Mouse (Mus musculus): ENCODE results near the gene Smyd3. TPM values are rescaled to one million over a fixed set of nuclear protein-coding genes. Genes with fewer than 3 reads are reported as not detected.

Gene Smyd3
- polyA plus RNA-seq, 1 experiment, result 40.2 TPM

DNA sequence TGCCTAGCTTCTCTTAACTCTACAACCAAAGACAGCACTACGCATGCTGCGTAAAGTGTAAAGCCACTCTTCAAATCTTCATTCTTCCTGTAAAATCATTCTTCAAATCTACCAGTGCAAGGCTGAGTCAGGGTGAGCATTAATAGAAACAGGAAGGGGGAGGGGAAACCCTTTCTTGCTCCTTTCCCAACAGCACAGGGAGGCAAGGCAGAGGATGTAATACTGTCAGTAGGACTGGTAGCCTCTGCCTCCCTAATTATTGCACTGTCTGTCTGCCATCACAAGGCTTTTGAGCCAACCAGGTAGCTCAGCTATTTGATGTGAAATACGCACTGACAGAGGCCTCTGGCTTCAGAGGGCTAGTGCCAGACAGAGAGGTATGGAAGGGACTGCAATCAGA, 507.1 kb downstream of the Smyd3 start:
- H3K9me3 ChIP-seq (replicated peaks; ENCODE audit: control insufficient read depth, insufficient read depth, low read length, poor library complexity, severe bottlenecking), result no peaks in the 10 kb centered on the region
- no peak overlapping the region for H3K9ac ChIP-seq (ENCODE audit: low read depth, poor library complexity, severe bottlenecking)
- no peak overlapping the region for H3K4me3 ChIP-seq (ENCODE audit: low read depth, low read length)
- no peak overlapping the region for H3K27ac ChIP-seq (ENCODE audit: insufficient read depth, low read length)
- H3K27me3 ChIP-seq (ENCODE audit: control insufficient read depth, insufficient read depth, low read length, poor library complexity, severe bottlenecking), result no peaks in the 10 kb centered on the region
- no peak for TF ChIP-seq POLR2A (IDR thresholded peaks at IDR 0.05; ENCODE audit: insufficient read depth, low read length)
- TF ChIP-seq CTCF (IDR thresholded peaks at IDR 0.05; ENCODE audit: low read depth, low read length), result no peak
- no peak for TF ChIP-seq EP300 (IDR thresholded peaks at IDR 0.05; ENCODE audit: insufficient read depth, low read depth, low read length)
- no peaks in the 10 kb centered on the region for H3K36me3 ChIP-seq (ENCODE audit: control insufficient read depth, insufficient read depth, low read length, poor library complexity, severe bottlenecking)
- no peaks in the 10 kb centered on the region for H3K4me1 ChIP-seq (ENCODE audit: control insufficient read depth, insufficient read depth, low read length)

DNA sequence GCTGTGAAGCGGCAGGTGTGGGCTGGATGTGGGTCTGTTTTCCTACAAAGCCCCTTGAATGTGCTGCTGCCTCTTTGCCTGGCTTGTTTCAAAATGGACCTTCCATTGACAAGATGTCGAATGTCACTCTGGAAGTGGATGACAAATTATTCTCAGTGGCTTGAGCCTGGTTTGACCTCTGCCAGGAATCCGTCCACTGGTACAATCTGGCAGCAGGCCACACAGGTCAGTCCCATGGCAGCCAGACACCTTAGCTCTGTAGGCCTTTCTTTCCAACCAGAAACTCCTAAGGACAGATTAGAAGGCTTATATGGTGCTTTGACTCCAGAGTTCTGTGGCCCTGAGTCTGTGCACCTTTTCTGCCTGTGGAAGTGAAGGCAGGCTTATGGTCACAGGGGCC, 507.9 kb downstream of the Smyd3 start:
- no peak overlapping the region for H3K4me3 ChIP-seq (ENCODE audit: low read depth, low read length)
- no peak overlapping the region for H3K27ac ChIP-seq (ENCODE audit: insufficient read depth, low read length)
- H3K9me3 ChIP-seq (replicated peaks; ENCODE audit: control insufficient read depth, insufficient read depth, low read length, poor library complexity, severe bottlenecking), result no peaks in the 10 kb centered on the region
- no peak for TF ChIP-seq CTCF (IDR thresholded peaks at IDR 0.05; ENCODE audit: low read depth, low read length)
- no peak for TF ChIP-seq POLR2A (IDR thresholded peaks at IDR 0.05; ENCODE audit: insufficient read depth, low read length)
- TF ChIP-seq EP300 (IDR thresholded peaks at IDR 0.05; ENCODE audit: insufficient read depth, low read depth, low read length), result no peak
- H3K4me1 ChIP-seq (ENCODE audit: control insufficient read depth, insufficient read depth, low read length), result no peaks in the 10 kb centered on the region
- H3K36me3 ChIP-seq (ENCODE audit: control insufficient read depth, insufficient read depth, low read length, poor library complexity, severe bottlenecking), result no peaks in the 10 kb centered on the region
- no peaks in the 10 kb centered on the region for H3K27me3 ChIP-seq (ENCODE audit: control insufficient read depth, insufficient read depth, low read length, poor library complexity, severe bottlenecking)
- no peak overlapping the region for H3K9ac ChIP-seq (ENCODE audit: low read depth, poor library complexity, severe bottlenecking)

DNA sequence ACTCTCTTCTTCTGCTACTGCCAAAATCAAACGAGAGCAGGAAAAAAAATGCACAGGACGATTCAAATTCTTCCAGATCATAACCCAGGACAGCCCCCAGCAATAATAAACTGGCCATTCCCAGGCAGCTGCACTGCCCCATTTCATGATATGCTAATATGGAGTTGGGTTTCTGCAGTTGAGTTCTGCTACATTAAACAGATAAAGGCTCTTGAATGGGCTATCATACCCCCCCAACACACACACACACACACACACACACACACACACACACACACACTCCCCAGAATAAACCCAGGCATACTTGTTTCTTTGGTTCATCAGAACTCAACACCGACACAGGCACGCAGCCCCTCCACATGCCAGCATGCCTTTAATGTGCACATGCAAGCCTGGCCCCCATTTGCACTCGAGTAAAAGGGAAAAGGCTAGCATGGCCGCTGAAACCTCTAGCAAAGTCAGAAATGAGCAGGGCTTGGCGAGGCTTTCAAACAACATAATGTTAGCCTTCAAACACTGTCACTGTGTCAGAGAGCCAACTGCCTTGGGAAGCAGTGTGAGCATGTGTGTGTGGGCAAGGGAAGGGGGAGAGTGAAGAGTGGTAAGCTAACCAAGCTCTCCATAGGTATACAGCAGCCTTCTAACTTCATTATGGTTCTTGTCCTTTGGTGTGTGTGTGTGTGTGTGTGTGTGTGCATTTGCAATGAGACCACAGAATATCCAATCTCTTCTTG, 513.5 kb downstream of the Smyd3 start:
- H3K9me3 ChIP-seq (replicated peaks; ENCODE audit: control insufficient read depth, insufficient read depth, low read length, poor library complexity, severe bottlenecking), result no peaks in the 10 kb centered on the region
- no peaks in the 10 kb centered on the region for H3K27me3 ChIP-seq (ENCODE audit: control insufficient read depth, insufficient read depth, low read length, poor library complexity, severe bottlenecking)
- H3K9ac ChIP-seq (ENCODE audit: low read depth, poor library complexity, severe bottlenecking), result no peak overlapping the region
- H3K27ac ChIP-seq (ENCODE audit: insufficient read depth, low read length), result no peak overlapping the region
- H3K36me3 ChIP-seq (ENCODE audit: control insufficient read depth, insufficient read depth, low read length, poor library complexity, severe bottlenecking), result no peaks in the 10 kb centered on the region
- TF ChIP-seq CTCF (IDR thresholded peaks at IDR 0.05; ENCODE audit: low read depth, low read length), result no peak
- TF ChIP-seq POLR2A (IDR thresholded peaks at IDR 0.05; ENCODE audit: insufficient read depth, low read length), result no peak
- no peak for TF ChIP-seq EP300 (IDR thresholded peaks at IDR 0.05; ENCODE audit: insufficient read depth, low read depth, low read length)
- no peak overlapping the region for H3K4me3 ChIP-seq (ENCODE audit: low read depth, low read length)
- H3K4me1 ChIP-seq (ENCODE audit: control insufficient read depth, insufficient read depth, low read length), result no peaks in the 10 kb centered on the region

DNA sequence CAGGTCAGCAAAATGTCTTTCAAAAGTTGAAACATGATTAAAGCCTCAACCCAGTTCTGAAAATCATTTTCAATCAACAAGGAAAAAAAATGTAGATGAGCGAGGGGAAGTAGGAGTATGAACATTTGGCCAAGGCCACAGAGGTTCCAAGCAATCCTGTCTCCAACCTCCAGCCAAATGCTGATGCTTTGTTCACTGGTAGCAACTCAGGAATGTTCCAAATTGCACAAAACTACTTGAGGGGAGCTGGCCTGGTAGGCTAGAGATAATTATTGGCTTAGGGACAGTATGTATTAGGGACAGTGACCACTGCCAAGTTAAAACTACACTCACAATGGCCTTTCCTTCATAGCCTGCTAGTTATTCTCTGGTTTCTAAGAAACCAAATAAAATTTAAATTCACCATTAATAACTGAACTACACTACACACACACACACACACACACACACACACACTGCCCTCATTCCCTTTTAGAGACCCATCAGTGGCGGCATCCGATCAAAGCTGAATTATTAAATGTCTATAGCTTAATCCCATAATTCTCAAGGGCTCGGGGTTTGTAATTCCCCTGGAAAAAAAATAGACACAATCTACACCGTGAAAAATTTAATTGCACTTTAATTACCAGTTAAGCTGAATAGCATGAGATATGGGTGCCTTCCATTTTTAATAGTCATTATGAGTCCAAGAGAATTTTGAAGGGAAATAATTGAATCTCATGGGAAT, 514.3 kb downstream of the Smyd3 start:
- H3K36me3 ChIP-seq (ENCODE audit: control insufficient read depth, insufficient read depth, low read length, poor library complexity, severe bottlenecking), result no peaks in the 10 kb centered on the region
- H3K4me1 ChIP-seq (ENCODE audit: control insufficient read depth, insufficient read depth, low read length), result no peaks in the 10 kb centered on the region
- H3K9me3 ChIP-seq (replicated peaks; ENCODE audit: control insufficient read depth, insufficient read depth, low read length, poor library complexity, severe bottlenecking), result no peaks in the 10 kb centered on the region
- no peak overlapping the region for H3K4me3 ChIP-seq (ENCODE audit: low read depth, low read length)
- H3K9ac ChIP-seq (ENCODE audit: low read depth, poor library complexity, severe bottlenecking), result no peak overlapping the region
- no peak overlapping the region for H3K27ac ChIP-seq (ENCODE audit: insufficient read depth, low read length)
- no peak for TF ChIP-seq POLR2A (IDR thresholded peaks at IDR 0.05; ENCODE audit: insufficient read depth, low read length)
- TF ChIP-seq CTCF (IDR thresholded peaks at IDR 0.05; ENCODE audit: low read depth, low read length), result no peak
- no peak for TF ChIP-seq EP300 (IDR thresholded peaks at IDR 0.05; ENCODE audit: insufficient read depth, low read depth, low read length)
- no peaks in the 10 kb centered on the region for H3K27me3 ChIP-seq (ENCODE audit: control insufficient read depth, insufficient read depth, low read length, poor library complexity, severe bottlenecking)

- no peaks in the 10 kb centered on the region for H3K9me3 ChIP-seq (replicated peaks; ENCODE audit: control insufficient read depth, insufficient read depth, low read length, poor library complexity, severe bottlenecking)
- H3K4me1 ChIP-seq (ENCODE audit: control insufficient read depth, insufficient read depth, low read length), result no peaks in the 10 kb centered on the region
- no peaks in the 10 kb centered on the region for H3K36me3 ChIP-seq (ENCODE audit: control insufficient read depth, insufficient read depth, low read length, poor library complexity, severe bottlenecking)
- H3K4me3 ChIP-seq (ENCODE audit: low read depth, low read length), result no peak overlapping the region
- H3K27me3 ChIP-seq (ENCODE audit: control insufficient read depth, insufficient read depth, low read length, poor library complexity, severe bottlenecking), result no peaks in the 10 kb centered on the region
- TF ChIP-seq CTCF (IDR thresholded peaks at IDR 0.05; ENCODE audit: low read depth, low read length) (no peak), EP300 (IDR thresholded peaks at IDR 0.05; ENCODE audit: insufficient read depth, low read depth, low read length) (no peak), POLR2A (IDR thresholded peaks at IDR 0.05; ENCODE audit: insufficient read depth, low read length) (no peak)
- H3K9ac ChIP-seq (ENCODE audit: low read depth, poor library complexity, severe bottlenecking), result no peak overlapping the region
- H3K27ac ChIP-seq (ENCODE audit: insufficient read depth, low read length), result no peak overlapping the region
Measured at GRCm38 (mm10) chr1:178999876-179000528, 517.8 kb downstream of the Smyd3 start.
